Mouse (Mus musculus) cerebellum, adult 2 months (tissue): ENCODE data around the gene Btbd7. TPM values are rescaled to one million over a fixed set of nuclear protein-coding genes. Genes with fewer than 3 reads are reported as not detected.

Experiments used
- DNase-seq, 2 experiments: peaks; one replicate each; pipeline ENCODE4 v3.0.0; 2021
- H3K27ac ChIP-seq: fragments of 200-500 bp; 2 replicates; pipeline ENCODE4 v1.5.1; 2012; ENCODE audit warnings: low read length, control low read depth, inconsistent platforms; ENCODE audit not compliant: insufficient read depth
- H3K27me3 ChIP-seq: fragments of 200-500 bp; 2 replicates; pipeline ENCODE4 v1.6.1; 2012; ENCODE audit warnings: inconsistent platforms, mild to moderate bottlenecking, low read length, moderate library complexity; ENCODE audit not compliant: control insufficient read depth, insufficient read depth
- H3K4me1 ChIP-seq: fragments of 200-500 bp; 2 replicates; pipeline ENCODE4 v1.6.1; 2011; ENCODE audit warnings: low read length; ENCODE audit not compliant: control insufficient read depth, insufficient read depth
- H3K4me3 ChIP-seq: fragments of 200-500 bp; replicated peaks from 2 replicates; pipeline ENCODE3; 2011; ENCODE audit warnings: mild to moderate bottlenecking, low read depth, low read length, control low read depth; ENCODE audit not compliant: insufficient read depth
- CTCF ChIP-seq: fragments of 200-500 bp; IDR thresholded peaks from 2 replicates; pipeline ENCODE4 v1.5.1; 2011; ENCODE audit warnings: low read depth, mild to moderate bottlenecking, control low read depth, low read length, moderate library complexity, borderline replicate concordance; ENCODE audit not compliant: insufficient read depth
- POLR2A ChIP-seq: fragments of 200-500 bp; IDR thresholded peaks from 2 replicates; pipeline ENCODE4 v1.6.1; 2011; ENCODE audit warnings: low read length, control low read depth, borderline replicate concordance; ENCODE audit not compliant: insufficient read depth
- WGBS: fragments of 180-500 bp; shearing (Covaris S2); methylation state at CpG from one replicate; pipeline ENCODE4 v1.1.7; 2018; 5-methylcytosine and 5-hydroxymethylcytosine counted together
- polyA plus RNA-seq: library from polyadenylated mRNA; depleted of rRNA; stranded (reverse); fragments of >200 nt; gene quantifications from 2 replicates; pipeline ENCODE4 v1.2.3, GENCODE M21; 2012

The Btbd7 gene
- polyA plus RNA-seq, 1 experiment: 12.8 TPM

- Histone ChIP-seq H3K27me3 (no peaks in the 10 kb centered on the region), H3K4me1 (peaks cover 6% of the 10 kb centered on the region), H3K27ac (0 out of 2 replicates have a peak overlapping the region, but pooled peaks have one; percentile 16), H3K4me3 (no peak overlapping the region)
- 39% methylated on average over 5 of the region's 5 CpGs for WGBS
- DNase-seq: peak; percentile 33 to 70
- no peak for TF ChIP-seq CTCF
- TF ChIP-seq POLR2A: no peak
These were observed 100.1 kb downstream of the Btbd7 start for GRCm38 (mm10) chr12:102778151-102778550.

GRCm38 (mm10) chr12:102776035-102776434, 102.2 kb downstream of the Btbd7 start:
- H3K27me3 ChIP-seq: no peaks in the 10 kb centered on the region
- no peak for DNase-seq
- WGBS: 86% methylated on average over 14 of the region's 14 CpGs

GRCm38 (mm10) chr12:102772676-102773075, 105.6 kb downstream of the Btbd7 start:
- DNase-seq: no peak
- Histone ChIP-seq H3K4me3 (no peak overlapping the region), H3K27ac (no peak overlapping the region), H3K4me1 (no peaks in the 10 kb centered on the region; the same call in 1 of the 2 replicates), H3K27me3 (no peaks in the 10 kb centered on the region)
- TF ChIP-seq CTCF (no peak), POLR2A (no peak)
- 90% methylated on average over 5 of the region's 5 CpGs for WGBS

More at GRCm38 (mm10) chr12:102776035-102776434, 102.2 kb downstream of the Btbd7 start:
- TF ChIP-seq CTCF (no peak), POLR2A (no peak)
- Histone ChIP-seq H3K4me1 (peaks cover 6% of the 10 kb centered on the region), H3K27ac (no peak overlapping the region), H3K4me3 (no peak overlapping the region)

GRCm38 (mm10) chr12:102771601-102772000, 106.7 kb downstream of the Btbd7 start:
- no peak for DNase-seq
- H3K4me3 ChIP-seq: no peak overlapping the region
- TF ChIP-seq CTCF (no peak), POLR2A (no peak)
- H3K27ac ChIP-seq: no peak overlapping the region
- no peaks in the 10 kb centered on the region for H3K27me3 ChIP-seq
- 98% methylated on average over 8 of the region's 8 CpGs for WGBS
- H3K4me1 ChIP-seq: no peaks in the 10 kb centered on the region

GRCm38 (mm10) chr12:102769000-102769399, 109.3 kb downstream of the Btbd7 start:
- H3K27me3 ChIP-seq: no peaks in the 10 kb centered on the region
- DNase-seq: no peak
- no peaks in the 10 kb centered on the region for H3K4me1 ChIP-seq
- 83% methylated on average over 4 of the region's 4 CpGs for WGBS
- no peak overlapping the region for H3K4me3 ChIP-seq
- TF ChIP-seq CTCF (no peak), POLR2A (no peak)
- no peak overlapping the region for H3K27ac ChIP-seq

- no peak for TF ChIP-seq CTCF
- TF ChIP-seq POLR2A: no peak
- peaks cover 4% of the 10 kb centered on the region for H3K4me1 ChIP-seq
- H3K4me3 ChIP-seq: no peak overlapping the region
- H3K27me3 ChIP-seq: no peaks in the 10 kb centered on the region
- no peak overlapping the region for H3K27ac ChIP-seq
- no peak for DNase-seq
These were observed 114.6 kb downstream of the Btbd7 start for GRCm38 (mm10) chr12:102763696-102764095.

- no peak for DNase-seq
- no peak overlapping the region for H3K4me3 ChIP-seq
- 91% methylated on average over 3 of the region's 3 CpGs for WGBS
- TF ChIP-seq POLR2A (no peak), CTCF (no peak)
- H3K4me1 ChIP-seq: peaks cover 5% of the 10 kb centered on the region
- no peaks in the 10 kb centered on the region for H3K27me3 ChIP-seq
- H3K27ac ChIP-seq: no peak overlapping the region
These were observed 116.6 kb downstream of the Btbd7 start for GRCm38 (mm10) chr12:102761668-102762067.

- DNase-seq: no peak
- 2% methylated on average over 5 of the region's 5 CpGs for WGBS
These were observed 119.3 kb downstream of the Btbd7 start for GRCm38 (mm10) chr12:102758936-102759335.

GRCm38 (mm10) chr12:102758403-102758756, 119.9 kb downstream of the Btbd7 start, which contains the start of gene Gm20604:
TSS of gene Gm20604 (minus strand) at chr12:102758672.
- Histone ChIP-seq H3K27ac (0 out of 2 replicates have a peak within 1 kb of the TSS, but pooled peaks have one; percentile 23), H3K4me3 (peak within 1 kb of the TSS; percentile 88), H3K4me1 (peaks cover 5% of the 10 kb centered on the region), H3K27me3 (no peaks in the 10 kb centered on the region)
- TF ChIP-seq CTCF (no peak), POLR2A (no peak)
- WGBS: under 1% methylated on average over 10 of the region's 10 CpGs
- DNase-seq: no peak

More at GRCm38 (mm10) chr12:102758936-102759335, 119.3 kb downstream of the Btbd7 start:
- Histone ChIP-seq H3K27me3 (no peaks in the 10 kb centered on the region), H3K4me1 (peaks cover 5% of the 10 kb centered on the region), H3K4me3 (peak overlapping the region; percentile 88), H3K27ac (no peak overlapping the region)
- no peak for TF ChIP-seq POLR2A
- no peak for TF ChIP-seq CTCF
